Mouse (Mus musculus): Measurements from ENCODE around the gene Gm13420.

Gm13420 gene

GRCm38 (mm10) chr2:29701393-29701792 lies 50.1 kb downstream of the Gm13420 start:
- DNase-seq (ENCODE audit: low spot score) = no peak

GRCm38 (mm10) chr2:29700898-29701297 lies 50.6 kb downstream of the Gm13420 start:
- no peak for DNase-seq (ENCODE audit: low spot score)

GRCm38 (mm10) chr2:29698421-29699290 lies 52.8 kb downstream of the Gm13420 start:
- no peak for DNase-seq (ENCODE audit: low spot score)

GRCm38 (mm10) chr2:29696207-29696800 lies 55.2 kb downstream of the Gm13420 start:
- DNase-seq (ENCODE audit: low spot score) = no peak
